Mouse (Mus musculus) intestine, embryonic 15.5 days (tissue): ENCODE measurements around the gene 1700012A03Rik. TPM values are rescaled to one million over a fixed set of nuclear protein-coding genes. Genes with fewer than 3 reads are reported as not detected.

Source experiments
- ATAC-seq: fragments of 200-750 bp; cut with Nextera tagmentation; 2 replicates; pipeline ENCODE4 v1.8.0; 2017; ENCODE audit warnings: moderate TSS enrichment, moderate library complexity
- H3K27ac ChIP-seq: fragments of 300-500 bp; sonication (generic); 2 replicates; pipeline ENCODE4 v1.5.1; 2015; ENCODE audit warnings: mild to moderate bottlenecking, inconsistent platforms
- H3K27me3 ChIP-seq: fragments of 300-500 bp; sonication (generic); replicated peaks from 2 replicates; pipeline ENCODE4 v1.6.1; 2015; ENCODE audit warnings: inconsistent platforms
- H3K36me3 ChIP-seq: fragments of 300-500 bp; sonication (generic); 2 replicates; pipeline ENCODE4 v1.6.1; 2015; ENCODE audit warnings: inconsistent platforms
- H3K4me1 ChIP-seq: fragments of 300-500 bp; sonication (generic); replicated peaks from 2 replicates; pipeline ENCODE4 v1.6.1; 2015; ENCODE audit warnings: inconsistent platforms
- H3K4me2 ChIP-seq: fragments of 300-500 bp; sonication (generic); replicated peaks from 2 replicates; pipeline ENCODE4 v1.6.1; 2015; ENCODE audit warnings: mild to moderate bottlenecking, inconsistent platforms
- H3K4me3 ChIP-seq: fragments of 300-500 bp; sonication (generic); replicated peaks from 2 replicates; pipeline ENCODE4 v1.5.1; 2015; ENCODE audit warnings: inconsistent platforms
- H3K9ac ChIP-seq: fragments of 300-500 bp; sonication (generic); 2 replicates; pipeline ENCODE4 v1.6.1; 2015; ENCODE audit warnings: inconsistent platforms
- H3K9me3 ChIP-seq: fragments of 300-500 bp; sonication (generic); 2 replicates; pipeline ENCODE4 v1.6.1; 2016; ENCODE audit warnings: inconsistent platforms
- WGBS: fragments of 180-500 bp; shearing (Covaris S2); methylation state at CpG from one replicate; pipeline ENCODE4 v1.1.7; 2015; 5-methylcytosine and 5-hydroxymethylcytosine counted together
- polyA plus RNA-seq: library from polyadenylated mRNA; unstranded; fragments of >200 nt; fragmentation: Nextera tagmentation; extraction: Ambion mirVana; gene quantifications from 2 replicates; pipeline ENCODE4 v1.2.1, GENCODE M21; 2015

Gene 1700012A03Rik
- polyA plus RNA-seq = not detected in 2 replicates

GRCm38 (mm10) chr6:32049951-32050345 lies at the start of gene 1700012A03Rik:
1700012A03Rik (plus strand) TSS chr6:32050246.
- WGBS = 76% methylated on average over 3 of the region's 3 CpGs
- Histone ChIP-seq H3K36me3 (no peaks in the 10 kb centered on the region), H3K27me3 (no peaks in the 10 kb centered on the region), H3K4me3 (no peak within 1 kb of the TSS), H3K4me2 (no peak within 1 kb of the TSS), H3K27ac (no peak within 1 kb of the TSS), H3K9me3 (no peaks in the 10 kb centered on the region), H3K9ac (no peak within 1 kb of the TSS), H3K4me1 (no peaks in the 10 kb centered on the region)
- no peak for ATAC-seq

GRCm38 (mm10) chr6:32004228-32004627 lies 45.8 kb upstream of the 1700012A03Rik start:
- ATAC-seq = no peak
- Histone ChIP-seq H3K4me1 (no peaks in the 10 kb centered on the region), H3K9ac (no peak overlapping the region), H3K4me2 (no peak overlapping the region), H3K27ac (no peak overlapping the region), H3K27me3 (no peaks in the 10 kb centered on the region), H3K36me3 (no peaks in the 10 kb centered on the region), H3K4me3 (no peak overlapping the region), H3K9me3 (no peaks in the 10 kb centered on the region)
- 86% methylated on average over 10 of the region's 10 CpGs for WGBS

GRCm38 (mm10) chr6:32005914-32006313 lies 44.1 kb upstream of the 1700012A03Rik start:
- no peak for ATAC-seq

GRCm38 (mm10) chr6:32006382-32006781 lies 43.7 kb upstream of the 1700012A03Rik start:
- Histone ChIP-seq H3K27ac (no peak overlapping the region), H3K9ac (no peak overlapping the region), H3K36me3 (no peaks in the 10 kb centered on the region), H3K4me1 (no peaks in the 10 kb centered on the region), H3K4me2 (no peak overlapping the region), H3K27me3 (no peaks in the 10 kb centered on the region), H3K4me3 (no peak overlapping the region), H3K9me3 (no peaks in the 10 kb centered on the region)
- no peak for ATAC-seq
- WGBS = 83% methylated on average over 6 of the region's 6 CpGs

More at GRCm38 (mm10) chr6:32005914-32006313, 44.1 kb upstream of the 1700012A03Rik start:
- H3K27ac ChIP-seq = no peak overlapping the region
- no peaks in the 10 kb centered on the region for H3K4me1 ChIP-seq
- H3K4me2 ChIP-seq = no peak overlapping the region
- no peaks in the 10 kb centered on the region for H3K9me3 ChIP-seq
- no peaks in the 10 kb centered on the region for H3K27me3 ChIP-seq
- H3K9ac ChIP-seq = no peak overlapping the region
- H3K4me3 ChIP-seq = no peak overlapping the region
- no peaks in the 10 kb centered on the region for H3K36me3 ChIP-seq
- 60% methylated on average over 2 of the region's 2 CpGs for WGBS

- H3K9ac ChIP-seq = no peak overlapping the region
- no peak overlapping the region for H3K4me2 ChIP-seq
- H3K9me3 ChIP-seq = no peaks in the 10 kb centered on the region
- H3K27ac ChIP-seq = no peak overlapping the region
- H3K4me1 ChIP-seq = no peaks in the 10 kb centered on the region
- H3K36me3 ChIP-seq = no peaks in the 10 kb centered on the region
- no peak overlapping the region for H3K4me3 ChIP-seq
- no peak for ATAC-seq
- WGBS = 90% methylated on average over 3 of the region's 3 CpGs
- H3K27me3 ChIP-seq = no peaks in the 10 kb centered on the region
These were observed 42.7 kb upstream of the 1700012A03Rik start for GRCm38 (mm10) chr6:32007336-32007735.

GRCm38 (mm10) chr6:32016841-32017240 lies 33.2 kb upstream of the 1700012A03Rik start:
- no peak for ATAC-seq
- Histone ChIP-seq H3K4me3 (no peak overlapping the region), H3K27ac (no peak overlapping the region), H3K27me3 (no peaks in the 10 kb centered on the region), H3K4me2 (no peak overlapping the region), H3K4me1 (no peaks in the 10 kb centered on the region), H3K9me3 (no peaks in the 10 kb centered on the region), H3K36me3 (no peaks in the 10 kb centered on the region), H3K9ac (no peak overlapping the region)
- 76% methylated on average over 7 of the region's 7 CpGs for WGBS

GRCm38 (mm10) chr6:32017406-32018104 lies 32.5 kb upstream of the 1700012A03Rik start:
- WGBS = 74% methylated on average over 14 of the region's 14 CpGs
- no peaks in the 10 kb centered on the region for H3K4me1 ChIP-seq
- no peak overlapping the region for H3K4me2 ChIP-seq
- no peak overlapping the region for H3K27ac ChIP-seq
- H3K36me3 ChIP-seq = no peaks in the 10 kb centered on the region
- no peak overlapping the region for H3K4me3 ChIP-seq
- ATAC-seq = no peak
- no peaks in the 10 kb centered on the region for H3K9me3 ChIP-seq
- H3K9ac ChIP-seq = no peak overlapping the region
- no peaks in the 10 kb centered on the region for H3K27me3 ChIP-seq

- H3K4me2 ChIP-seq = no peak overlapping the region
- no peaks in the 10 kb centered on the region for H3K4me1 ChIP-seq
- H3K27me3 ChIP-seq = no peaks in the 10 kb centered on the region
- WGBS = 47% methylated on average over 5 of the region's 5 CpGs
- no peak overlapping the region for H3K9ac ChIP-seq
- no peaks in the 10 kb centered on the region for H3K9me3 ChIP-seq
- no peak for ATAC-seq
- H3K36me3 ChIP-seq = no peaks in the 10 kb centered on the region
- H3K27ac ChIP-seq = no peak overlapping the region
- no peak overlapping the region for H3K4me3 ChIP-seq
These were observed 32.0 kb upstream of the 1700012A03Rik start for GRCm38 (mm10) chr6:32018105-32018446.

- WGBS = 76% methylated on average over 10 of the region's 10 CpGs
- ATAC-seq = no peak
- Histone ChIP-seq H3K4me1 (no peaks in the 10 kb centered on the region), H3K9me3 (no peaks in the 10 kb centered on the region), H3K36me3 (no peaks in the 10 kb centered on the region), H3K9ac (no peak overlapping the region), H3K4me2 (no peak overlapping the region), H3K4me3 (no peak overlapping the region), H3K27ac (no peak overlapping the region), H3K27me3 (no peaks in the 10 kb centered on the region)
These were observed 28.1 kb upstream of the 1700012A03Rik start for GRCm38 (mm10) chr6:32021853-32022536.

GRCm38 (mm10) chr6:32022537-32022869 lies 27.5 kb upstream of the 1700012A03Rik start:
- ATAC-seq = no peak
- WGBS = 82% methylated on average over 1 of the region's 1 CpGs

GRCm38 (mm10) chr6:32028228-32029009 lies 21.6 kb upstream of the 1700012A03Rik start:
- Histone ChIP-seq H3K36me3 (no peaks in the 10 kb centered on the region), H3K27ac (no peak overlapping the region), H3K4me2 (no peak overlapping the region), H3K27me3 (no peaks in the 10 kb centered on the region), H3K9ac (no peak overlapping the region), H3K4me3 (no peak overlapping the region), H3K9me3 (no peaks in the 10 kb centered on the region), H3K4me1 (no peaks in the 10 kb centered on the region)
- no peak for ATAC-seq
- 85% methylated on average over 3 of the region's 3 CpGs for WGBS

More at GRCm38 (mm10) chr6:32022537-32022869, 27.5 kb upstream of the 1700012A03Rik start:
- Histone ChIP-seq H3K36me3 (no peaks in the 10 kb centered on the region), H3K27me3 (no peaks in the 10 kb centered on the region), H3K9ac (no peak overlapping the region), H3K4me2 (no peak overlapping the region), H3K4me3 (no peak overlapping the region), H3K4me1 (no peaks in the 10 kb centered on the region), H3K9me3 (no peaks in the 10 kb centered on the region), H3K27ac (no peak overlapping the region)

- WGBS = 66% methylated on average over 2 of the region's 2 CpGs
- no peak for ATAC-seq
These were observed 15.8 kb upstream of the 1700012A03Rik start for GRCm38 (mm10) chr6:32034226-32034625.

More at GRCm38 (mm10) chr6:32034226-32034625, 15.8 kb upstream of the 1700012A03Rik start:
- Histone ChIP-seq H3K27me3 (no peaks in the 10 kb centered on the region), H3K4me1 (no peaks in the 10 kb centered on the region), H3K27ac (no peak overlapping the region), H3K9me3 (no peaks in the 10 kb centered on the region), H3K4me2 (no peak overlapping the region), H3K9ac (no peak overlapping the region), H3K36me3 (no peaks in the 10 kb centered on the region), H3K4me3 (no peak overlapping the region)
